Mouse (Mus musculus) forebrain, embryonic 14.5 days (tissue): Measurements from ENCODE around the gene Cptp. TPM values are rescaled to one million over a fixed set of nuclear protein-coding genes. Genes with fewer than 3 reads are reported as not detected.

Experiments
- ATAC-seq: fragments of 200-750 bp; cut with Nextera tagmentation; 2 replicates; pipeline ENCODE4 v1.8.0; 2017; ENCODE audit warnings: mild to moderate bottlenecking, moderate library complexity
- DNase-seq: peaks from one replicate; pipeline ENCODE4 v3.0.0-alpha.2; 2015; ENCODE audit warnings: low spot score
- H3K27ac ChIP-seq: fragments of 300-500 bp; sonication (generic); 2 replicates; pipeline ENCODE4 v1.5.1; 2014; ENCODE audit warnings: low read depth, mild to moderate bottlenecking, control low read depth, low read length, moderate library complexity
- H3K27me3 ChIP-seq: fragments of 300-500 bp; sonication (generic); replicated peaks from 2 replicates; pipeline ENCODE4 v1.6.1; 2014; ENCODE audit warnings: low read length, control low read depth, mixed read lengths; ENCODE audit not compliant: control insufficient read depth, insufficient read depth
- H3K36me3 ChIP-seq: fragments of 300-500 bp; sonication (generic); 2 replicates; pipeline ENCODE4 v1.6.1; 2014; ENCODE audit warnings: low read length, control low read depth; ENCODE audit not compliant: control insufficient read depth, insufficient read depth
- H3K4me1 ChIP-seq: fragments of 300-500 bp; sonication (generic); 2 replicates; pipeline ENCODE4 v1.6.1; 2014; ENCODE audit warnings: antibody characterized with exemption, low read length, control low read depth; ENCODE audit not compliant: control insufficient read depth, insufficient read depth
- H3K4me2 ChIP-seq: fragments of 300-500 bp; sonication (generic); 2 replicates; pipeline ENCODE4 v1.6.1; 2014; ENCODE audit warnings: mild to moderate bottlenecking, control low read depth, low read length
- H3K4me3 ChIP-seq: fragments of 300-500 bp; sonication (generic); 2 replicates; pipeline ENCODE4 v1.5.1; 2014; ENCODE audit warnings: low read depth, low read length, control low read depth
- H3K9ac ChIP-seq: fragments of 300-500 bp; sonication (generic); 2 replicates; pipeline ENCODE4 v1.6.1; 2014; ENCODE audit warnings: mild to moderate bottlenecking, low read length, control low read depth, moderate library complexity
- H3K9me3 ChIP-seq: fragments of 300-500 bp; sonication (generic); replicated peaks from 2 replicates; pipeline ENCODE4 v1.6.1; 2016; ENCODE audit warnings: low read length, control low read depth, mixed read lengths; ENCODE audit not compliant: control insufficient read depth
- WGBS: fragments of 180-500 bp; shearing (Covaris S2); extraction: QIAGEN DNeasy Blood & Tissue Kit; methylation state at CpG from one replicate; pipeline ENCODE4 v1.1.7; 2014; 5-methylcytosine and 5-hydroxymethylcytosine counted together
- polyA plus RNA-seq: library from polyadenylated mRNA; unstranded; fragments of >200 nt; fragmentation: Nextera tagmentation; extraction: Ambion mirVana; gene quantifications from 2 replicates; pipeline ENCODE4 v1.2.1, GENCODE M21; 2014

Cptp gene
- polyA plus RNA-seq, 1 experiment from 2014 or later = 28.3 TPM

GRCm38 (mm10) chr4:155899355-155899754, 30.1 kb upstream of the Cptp start:
- Histone ChIP-seq H3K27ac (no peak overlapping the region), H3K4me2 (no peak overlapping the region), H3K4me3 (no peak overlapping the region), H3K9me3 (no peaks in the 10 kb centered on the region), H3K27me3 (no peaks in the 10 kb centered on the region), H3K36me3 (peaks cover 82% of the 10 kb centered on the region), H3K9ac (no peak overlapping the region), H3K4me1 (peaks cover 14% of the 10 kb centered on the region)
- no peak for DNase-seq
- no peak for ATAC-seq
- WGBS = 96% methylated on average over 7 of the region's 7 CpGs

- no peak overlapping the region for H3K4me2 ChIP-seq
- no peak for DNase-seq
- 94% methylated on average over 2 of the region's 2 CpGs for WGBS
- ATAC-seq = no peak
- peaks cover 24% of the 10 kb centered on the region for H3K4me1 ChIP-seq
- H3K27me3 ChIP-seq = no peaks in the 10 kb centered on the region
- peaks cover 71% of the 10 kb centered on the region for H3K36me3 ChIP-seq
- no peak overlapping the region for H3K27ac ChIP-seq
- H3K4me3 ChIP-seq = no peak overlapping the region
- H3K9me3 ChIP-seq = no peaks in the 10 kb centered on the region
- H3K9ac ChIP-seq = no peak overlapping the region
Measured at GRCm38 (mm10) chr4:155898318-155898717, 29.1 kb upstream of the Cptp start.

- Histone ChIP-seq H3K9me3 (no peaks in the 10 kb centered on the region), H3K27me3 (no peaks in the 10 kb centered on the region), H3K4me2 (no peak overlapping the region), H3K9ac (no peak overlapping the region), H3K4me3 (no peak overlapping the region), H3K27ac (no peak overlapping the region), H3K4me1 (peaks cover 28% of the 10 kb centered on the region), H3K36me3 (peaks cover 53% of the 10 kb centered on the region)
- 99% methylated on average over 12 of the region's 12 CpGs for WGBS
- ATAC-seq (no peak), DNase-seq (no peak)
Measured at GRCm38 (mm10) chr4:155896461-155896860, 27.2 kb upstream of the Cptp start.

- 0 out of 2 replicates have a peak overlapping the region, but pooled peaks have one; percentile 95 for H3K9ac ChIP-seq
- peaks cover 46% of the 10 kb centered on the region for H3K36me3 ChIP-seq
- H3K4me1 ChIP-seq = peaks cover 31% of the 10 kb centered on the region
- DNase-seq (no peak), ATAC-seq (no peak)
- WGBS = 93% methylated on average over 4 of the region's 4 CpGs
- H3K4me3 ChIP-seq = no peak overlapping the region
- no peak overlapping the region for H3K27ac ChIP-seq
- H3K27me3 ChIP-seq = no peaks in the 10 kb centered on the region
- H3K4me2 ChIP-seq = peak overlapping the region; percentile 97; the same call in 1 of the 2 replicates
- H3K9me3 ChIP-seq = no peaks in the 10 kb centered on the region
Measured at GRCm38 (mm10) chr4:155895826-155896225, 26.6 kb upstream of the Cptp start.

- Histone ChIP-seq H3K4me1 (peaks cover 37% of the 10 kb centered on the region), H3K9me3 (no peaks in the 10 kb centered on the region), H3K27ac (0 out of 2 replicates have a peak overlapping the region, but pooled peaks have one; percentile 55), H3K4me2 (peak overlapping the region; percentile 97), H3K27me3 (no peaks in the 10 kb centered on the region), H3K9ac (peak overlapping the region; percentile 95), H3K4me3 (peak overlapping the region; percentile 16; the same call in 1 of the 2 replicates), H3K36me3 (peaks cover 41% of the 10 kb centered on the region)
- DNase-seq (peak; percentile 77), ATAC-seq (no peak)
- 35% methylated on average over 6 of the region's 6 CpGs for WGBS
Measured at GRCm38 (mm10) chr4:155895216-155895615, 26.0 kb upstream of the Cptp start.

- H3K27me3 ChIP-seq = no peaks in the 10 kb centered on the region
- ATAC-seq = no peak
- H3K36me3 ChIP-seq = peaks cover 39% of the 10 kb centered on the region
- H3K27ac ChIP-seq = no peak overlapping the region
- WGBS = 35% methylated on average over 8 of the region's 8 CpGs
- DNase-seq = peak; percentile 13
- peak overlapping the region; percentile 98 for H3K4me3 ChIP-seq
- H3K4me1 ChIP-seq = peaks cover 38% of the 10 kb centered on the region
- H3K4me2 ChIP-seq = peak overlapping the region; percentile 97
- peak overlapping the region; percentile 95 for H3K9ac ChIP-seq
- no peaks in the 10 kb centered on the region for H3K9me3 ChIP-seq
Measured at GRCm38 (mm10) chr4:155894311-155894881, 25.2 kb upstream of the Cptp start.

- DNase-seq = no peak
- ATAC-seq = no peak
- peaks cover 39% of the 10 kb centered on the region for H3K36me3 ChIP-seq
- H3K27me3 ChIP-seq = no peaks in the 10 kb centered on the region
- H3K4me2 ChIP-seq = peak overlapping the region; percentile 97
- H3K9me3 ChIP-seq = no peaks in the 10 kb centered on the region
- peaks cover 38% of the 10 kb centered on the region for H3K4me1 ChIP-seq
- WGBS = 82% methylated on average over 7 of the region's 8 CpGs
- peak overlapping the region; percentile 95 for H3K9ac ChIP-seq
- no peak overlapping the region for H3K27ac ChIP-seq
- peak overlapping the region; percentile 98 for H3K4me3 ChIP-seq
Measured at GRCm38 (mm10) chr4:155893212-155893690, 24.0 kb upstream of the Cptp start.

- H3K4me1 ChIP-seq = peaks cover 38% of the 10 kb centered on the region
- H3K27ac ChIP-seq = peak overlapping the region; percentile 99
Measured at GRCm38 (mm10) chr4:155892438-155893211, 23.4 kb upstream of the Cptp start.

GRCm38 (mm10) chr4:155892017-155892416, 22.8 kb upstream of the Cptp start:
- H3K4me1 ChIP-seq = peaks cover 38% of the 10 kb centered on the region
- peak; percentile 94 for ATAC-seq
- WGBS = 0% methylated on average over 38 of the region's 56 CpGs
- H3K27ac ChIP-seq = peak overlapping the region; percentile 99
- peaks cover 45% of the 10 kb centered on the region for H3K36me3 ChIP-seq
- H3K4me2 ChIP-seq = peak overlapping the region; percentile 97
- H3K4me3 ChIP-seq = peak overlapping the region; percentile 98
- DNase-seq = peak; percentile 93
- H3K9ac ChIP-seq = peak overlapping the region; percentile 95
- no peaks in the 10 kb centered on the region for H3K9me3 ChIP-seq
- H3K27me3 ChIP-seq = no peaks in the 10 kb centered on the region

More at GRCm38 (mm10) chr4:155892438-155893211, 23.4 kb upstream of the Cptp start:
- peak overlapping the region; percentile 98 for H3K4me3 ChIP-seq
- WGBS = 6% methylated on average over 35 of the region's 37 CpGs
- H3K36me3 ChIP-seq = peaks cover 42% of the 10 kb centered on the region
- H3K4me2 ChIP-seq = peak overlapping the region; percentile 97
- no peaks in the 10 kb centered on the region for H3K9me3 ChIP-seq
- peak overlapping the region; percentile 95 for H3K9ac ChIP-seq
- no peaks in the 10 kb centered on the region for H3K27me3 ChIP-seq
- DNase-seq = peak; percentile 43
- ATAC-seq = peak; percentile 44
